Mouse (Mus musculus): ENCODE results near the gene Pld3.

- TF ChIP-seq CTCF (IDR thresholded peaks at IDR 0.05; ENCODE audit: extremely low read depth, insufficient read depth, insufficient read length, insufficient replicate concordance) (no peak), POLR2A (IDR thresholded peaks at IDR 0.05; ENCODE audit: low read depth, low read length) (no peak)
Observed at GRCm38 (mm10) chr7:27530937-27531336, 22.1 kb downstream of the Pld3 start.

Data from spleen, adult 2 months (tissue).